Mouse (Mus musculus): ENCODE results near the gene Rpl36al.

The Rpl36al gene

GRCm38 (mm10) chr12:69183583-69184308 is at the start of gene Rpl36al, which contains the start of gene Mgat2:
TSS of gene Rpl36al (minus strand) at chr12:69184083.
TSS of gene Mgat2 (plus strand) at chr12:69184157.
- peak; percentile 98 for DNase-seq

GRCm38 (mm10) chr12:69229251-69229650 is 45.4 kb upstream of the Rpl36al start:
- DNase-seq, result no peak

- DNase-seq, result peak; percentile 79
Observed at GRCm38 (mm10) chr12:69227776-69228466, 44.0 kb upstream of the Rpl36al start, which contains the start of gene Pole2. TSS of gene Pole2 (minus strand) at chr12:69228195.

GRCm38 (mm10) chr12:69220613-69221277 is 36.9 kb upstream of the Rpl36al start:
- no peak for DNase-seq

GRCm38 (mm10) chr12:69216587-69216986 is 32.7 kb upstream of the Rpl36al start:
- no peak for DNase-seq

- DNase-seq, result no peak
Observed at GRCm38 (mm10) chr12:69215000-69215785, 31.3 kb upstream of the Rpl36al start.

- no peak for DNase-seq
Observed at GRCm38 (mm10) chr12:69214393-69214792, 30.5 kb upstream of the Rpl36al start.

GRCm38 (mm10) chr12:69213186-69213777 is 29.4 kb upstream of the Rpl36al start:
- DNase-seq, result no peak

GRCm38 (mm10) chr12:69211057-69211456 is 27.2 kb upstream of the Rpl36al start:
- no peak for DNase-seq

GRCm38 (mm10) chr12:69210056-69210979 is 26.4 kb upstream of the Rpl36al start:
- DNase-seq, result no peak

GRCm38 (mm10) chr12:69208520-69208919 is 24.6 kb upstream of the Rpl36al start:
- DNase-seq, result no peak

- no peak for DNase-seq
Observed at GRCm38 (mm10) chr12:69207926-69208325, 24.0 kb upstream of the Rpl36al start.

- no peak for DNase-seq
Observed at GRCm38 (mm10) chr12:69207396-69207795, 23.5 kb upstream of the Rpl36al start.

- DNase-seq, result no peak
Observed at GRCm38 (mm10) chr12:69204052-69204833, 20.4 kb upstream of the Rpl36al start, which contains the start of gene Gm49384. TSS of gene Gm49384 (minus strand) at chr12:69204267.

- no peak for DNase-seq
Observed at GRCm38 (mm10) chr12:69198985-69199384, 15.1 kb upstream of the Rpl36al start.

GRCm38 (mm10) chr12:69198164-69198535 is 14.3 kb upstream of the Rpl36al start, which contains the start of gene Dnaaf2:
TSS of gene Dnaaf2 (minus strand) at chr12:69198429.
- DNase-seq, result no peak

- DNase-seq, result peak; percentile 67
Observed at GRCm38 (mm10) chr12:69197378-69198163, 13.7 kb upstream of the Rpl36al start.

- peak; percentile 76 for DNase-seq
Observed at GRCm38 (mm10) chr12:69196444-69197377, 12.8 kb upstream of the Rpl36al start, which contains the start of gene Gm49383. TSS of gene Gm49383 (minus strand) at chr12:69197104.
